Mouse (Mus musculus): ENCODE data around the gene Naa50. TPM values are rescaled to one million over a fixed set of nuclear protein-coding genes. Genes with fewer than 3 reads are reported as not detected.
A peak's percentile ranks its signal among the peaks of the same experiment; 100 is the strongest.

Gene Naa50
- total RNA-seq, 2 experiments from 2014 or later = 55.9 to 56.1 TPM

- DNase-seq (ENCODE audit: extremely low spot score in 1 of 2, low spot score in 1 of 2) = no peak
These were observed 50.4 kb downstream of the Naa50 start for GRCm38 (mm10) chr16:44190032-44190431.

DNA sequence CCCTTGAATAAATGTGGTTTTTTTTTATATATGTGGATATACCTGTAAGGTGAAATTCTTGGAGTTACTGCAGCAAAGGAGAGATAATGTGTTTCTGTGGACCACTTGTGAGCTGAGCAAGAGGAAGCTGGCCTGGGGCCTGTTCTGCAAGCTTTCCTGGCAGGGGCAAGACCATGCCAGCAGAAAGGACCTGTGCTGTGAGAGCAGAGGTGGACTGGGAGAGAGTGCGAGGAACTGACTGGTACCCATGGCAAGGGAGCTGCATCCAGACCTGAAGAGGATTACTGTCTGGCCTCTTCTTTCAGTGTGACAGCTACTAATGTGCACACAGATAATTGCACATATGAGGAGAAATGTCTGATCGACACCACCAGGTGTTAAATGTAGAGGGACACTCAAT is 51.3 kb downstream of the Naa50 start:
- DNase-seq (ENCODE audit: extremely low spot score in 1 of 2, low spot score in 1 of 2) = no peak

GRCm38 (mm10) chr16:44199066-44199703 is 59.6 kb downstream of the Naa50 start:
- no peak for DNase-seq (ENCODE audit: extremely low spot score in 1 of 2, low spot score in 1 of 2)

DNA sequence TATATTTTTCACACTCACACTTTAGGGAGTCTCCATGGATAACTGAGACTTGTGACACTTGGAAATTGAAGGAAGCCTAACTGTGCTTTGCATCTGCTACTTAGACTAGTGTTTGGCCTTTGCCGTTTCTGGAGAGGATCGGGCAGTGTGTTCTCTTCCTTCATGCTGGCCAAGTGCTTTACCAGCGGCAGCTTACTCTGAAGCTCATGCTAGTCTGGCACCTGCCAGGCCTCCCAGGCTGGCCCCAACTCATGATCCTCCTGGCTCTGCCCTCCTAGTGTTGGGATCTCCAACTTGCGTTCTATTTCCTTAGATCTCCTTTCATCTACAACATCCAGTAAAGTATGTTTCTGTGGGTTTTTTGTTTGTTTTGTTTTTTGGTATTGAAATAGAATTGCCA is 60.5 kb downstream of the Naa50 start:
- DNase-seq (ENCODE audit: extremely low spot score in 1 of 2, low spot score in 1 of 2) = no peak

DNA sequence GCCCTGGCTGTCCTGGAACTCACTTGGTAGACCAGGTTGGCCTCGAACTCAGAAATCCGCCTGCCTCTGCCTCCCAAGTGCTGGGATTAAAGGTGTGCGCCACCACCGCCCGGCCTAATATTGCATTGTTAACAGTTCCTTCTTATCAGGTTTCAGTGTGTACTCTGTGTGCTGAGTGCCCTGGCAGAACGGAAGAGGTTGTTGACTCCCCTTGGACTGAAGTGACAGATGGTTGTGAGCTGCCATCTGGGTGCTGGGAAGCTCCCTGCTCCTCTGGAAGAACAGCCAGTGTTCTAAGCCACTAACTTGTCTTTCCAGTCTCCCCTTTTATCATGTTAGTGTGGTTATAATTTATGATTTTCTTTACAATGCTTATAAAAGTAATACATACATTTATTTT is 64.7 kb downstream of the Naa50 start:
- DNase-seq (ENCODE audit: extremely low spot score in 1 of 2, low spot score in 1 of 2) = peak in 1 of 2 experiments; percentile 50

DNA sequence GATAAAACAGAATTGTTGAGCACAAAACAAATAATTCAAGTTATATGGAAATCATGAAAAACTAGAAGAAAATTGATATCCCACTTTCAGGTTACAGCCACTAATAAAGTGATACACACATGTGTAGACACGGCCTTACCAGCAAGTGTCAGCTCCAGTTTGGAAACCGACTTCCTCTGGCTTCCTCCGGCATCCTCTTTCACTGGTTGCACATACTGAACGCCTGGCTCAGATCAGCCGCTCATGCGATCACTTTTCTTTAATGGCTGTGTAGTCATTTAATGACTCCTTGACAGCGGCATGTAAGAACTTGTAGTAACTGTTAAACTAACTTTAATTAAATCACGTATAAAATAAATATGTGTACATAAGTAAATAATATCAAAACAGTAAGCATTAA is 66.3 kb downstream of the Naa50 start:
- no peak for DNase-seq (ENCODE audit: extremely low spot score in 1 of 2, low spot score in 1 of 2)

- no peak for DNase-seq (ENCODE audit: extremely low spot score in 1 of 2, low spot score in 1 of 2)
These were observed 70.8 kb downstream of the Naa50 start for GRCm38 (mm10) chr16:44210156-44211053.

- no peak for DNase-seq (ENCODE audit: extremely low spot score in 1 of 2, low spot score in 1 of 2)
These were observed 71.4 kb downstream of the Naa50 start for GRCm38 (mm10) chr16:44211054-44211414.

- no peak for DNase-seq (ENCODE audit: extremely low spot score in 1 of 2, low spot score in 1 of 2)
These were observed 73.1 kb downstream of the Naa50 start for GRCm38 (mm10) chr16:44212703-44213102.

Other genes starting within 250 kb of the Naa50 start
- gene Qtrt2, start 213.0 kb upstream of the Naa50 start, total RNA-seq (2021) = 10 to 100 TPM; 26.8 to 40.8 TPM
- 10 to 100 TPM; 40.5 to 54.2 TPM for gene Zdhhc23, start 160.0 kb upstream of the Naa50 start, total RNA-seq (2021)
- 1 to 10 TPM; 3.2 to 3.5 TPM for gene Gramd1c, start 76.5 kb upstream of the Naa50 start, total RNA-seq (2021)
- 100 to 1,000 TPM; 546 to 614 TPM for gene Atp6v1a, start 125 bp upstream of the Naa50 start, total RNA-seq (2021)
- gene Usf3, start 33.4 kb downstream of the Naa50 start, total RNA-seq (2021) = 10 to 100 TPM; 34.2 to 44.2 TPM
- 10 to 100 TPM; 39.6 to 49.7 TPM for gene Sidt1, start 193.4 kb downstream of the Naa50 start, total RNA-seq (2021)
- 10 to 100 TPM; 15.7 to 19.1 TPM for gene Spice1, start 207.3 kb downstream of the Naa50 start, total RNA-seq (2021)

Data from layer of hippocampus, postnatal 25 days (tissue).